Mouse (Mus musculus) heart, postnatal 0 days (tissue): Measurements from ENCODE around the gene Syt2. TPM values are rescaled to one million over a fixed set of nuclear protein-coding genes. Genes with fewer than 3 reads are reported as not detected.

Source experiments
- ATAC-seq: fragments of 200-750 bp; cut with Nextera tagmentation; 2 replicates; pipeline ENCODE4 v1.8.0; 2017; ENCODE audit warnings: low read depth, moderate number of reproducible peaks, moderate library complexity; ENCODE audit not compliant: insufficient read depth
- DNase-seq: peaks from one replicate; pipeline ENCODE4 v3.0.0-alpha.2; 2016; ENCODE audit warnings: low spot score
- H3K27ac ChIP-seq: fragments of 300-500 bp; sonication (generic); 2 replicates; pipeline ENCODE4 v1.5.1; 2014; ENCODE audit warnings: low read depth, mild to moderate bottlenecking
- H3K27me3 ChIP-seq: fragments of 300-500 bp; sonication (generic); 2 replicates; pipeline ENCODE4 v1.6.1; 2014; ENCODE audit warnings: low read length, mixed read lengths; ENCODE audit not compliant: control insufficient read depth, insufficient read depth
- H3K36me3 ChIP-seq: fragments of 300-500 bp; sonication (generic); replicated peaks from 2 replicates; pipeline ENCODE4 v1.6.1; 2014; ENCODE audit warnings: low read length, mixed read lengths; ENCODE audit not compliant: control insufficient read depth, insufficient read depth
- H3K4me1 ChIP-seq: fragments of 300-500 bp; sonication (generic); 2 replicates; pipeline ENCODE4 v1.6.1; 2014; ENCODE audit warnings: antibody characterized with exemption; ENCODE audit not compliant: control insufficient read depth, insufficient read depth
- H3K4me2 ChIP-seq: fragments of 300-500 bp; sonication (generic); 2 replicates; pipeline ENCODE4 v1.6.1; 2014; ENCODE audit warnings: low read depth, mild to moderate bottlenecking, low read length, moderate library complexity
- H3K4me3 ChIP-seq: fragments of 300-500 bp; sonication (generic); 2 replicates; pipeline ENCODE4 v1.5.1; 2014; ENCODE audit warnings: low read depth, low read length
- H3K9ac ChIP-seq: fragments of 300-500 bp; sonication (generic); replicated peaks from 2 replicates; pipeline ENCODE4 v1.6.1; 2014; ENCODE audit warnings: low read depth, low read length, mixed read lengths
- H3K9me3 ChIP-seq: fragments of 300-500 bp; sonication (generic); replicated peaks from 2 replicates; pipeline ENCODE4 v1.6.1; 2016; ENCODE audit warnings: low read length; ENCODE audit not compliant: control insufficient read depth
- CTCF ChIP-seq: IDR thresholded peaks from 2 replicates; pipeline ENCODE4 v1.5.1; 2016; ENCODE audit warnings: antibody characterized with exemption, control low read depth, low read depth
- EP300 ChIP-seq: IDR thresholded peaks from 2 replicates; pipeline ENCODE4 v1.6.1; 2016; ENCODE audit warnings: antibody characterized with exemption, low read depth
- WGBS: fragments of 180-500 bp; shearing (Covaris S2); extraction: QIAGEN DNeasy Blood & Tissue Kit; methylation state at CpG from one replicate; pipeline ENCODE4 v1.1.7; 2014; 5-methylcytosine and 5-hydroxymethylcytosine counted together
- polyA plus RNA-seq: library from polyadenylated mRNA; unstranded; fragments of >200 nt; fragmentation: Nextera tagmentation; extraction: Ambion mirVana; gene quantifications from 2 replicates; pipeline ENCODE4 v1.2.1, GENCODE M21; 2015
- total RNA-seq: library from RNA; depleted of rRNA; stranded (reverse); fragments of >200 nt; gene quantifications from 2 replicates; pipeline ENCODE4 v1.2.3, GENCODE M21; 2014; ENCODE audit warnings: low replicate concordance

Gene Syt2
- total and polyA plus RNA-seq, 2 experiments from 2014 or later = 0.03 to 0.53 TPM

DNA sequence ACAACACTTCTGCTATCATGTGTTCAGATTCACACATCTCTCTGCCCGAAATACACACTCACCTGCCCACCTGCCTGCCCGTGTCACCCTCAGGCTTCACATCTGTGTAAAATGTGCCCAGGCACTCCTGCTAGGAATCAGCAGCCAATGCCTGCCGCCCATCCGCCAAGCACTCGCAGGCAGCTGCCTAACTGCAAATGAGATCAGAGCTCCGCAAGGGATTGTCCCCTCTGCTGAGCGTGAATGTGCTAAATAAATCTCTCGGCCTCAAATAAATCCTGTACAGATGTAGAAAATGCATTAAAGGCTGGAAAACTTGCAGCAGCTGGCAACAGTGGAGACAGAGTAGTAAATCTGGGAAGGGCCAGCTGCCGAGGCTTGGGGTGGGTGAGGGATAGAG lies 36.0 kb downstream of the Syt2 start:
- no peak for ATAC-seq
- no peak overlapping the region for H3K4me3 ChIP-seq
- WGBS = 32% methylated on average over 9 of the region's 9 CpGs
- no peaks in the 10 kb centered on the region for H3K4me1 ChIP-seq
- no peak for TF ChIP-seq CTCF
- TF ChIP-seq EP300 = no peak
- H3K4me2 ChIP-seq = no peak overlapping the region
- H3K9ac ChIP-seq = no peak overlapping the region
- no peaks in the 10 kb centered on the region for H3K36me3 ChIP-seq
- H3K27ac ChIP-seq = no peak overlapping the region
- no peaks in the 10 kb centered on the region for H3K9me3 ChIP-seq
- no peak for DNase-seq
- H3K27me3 ChIP-seq = 0 out of 2 replicates have a peak, but pooled peaks cover 8% of the 10 kb centered on the region

DNA sequence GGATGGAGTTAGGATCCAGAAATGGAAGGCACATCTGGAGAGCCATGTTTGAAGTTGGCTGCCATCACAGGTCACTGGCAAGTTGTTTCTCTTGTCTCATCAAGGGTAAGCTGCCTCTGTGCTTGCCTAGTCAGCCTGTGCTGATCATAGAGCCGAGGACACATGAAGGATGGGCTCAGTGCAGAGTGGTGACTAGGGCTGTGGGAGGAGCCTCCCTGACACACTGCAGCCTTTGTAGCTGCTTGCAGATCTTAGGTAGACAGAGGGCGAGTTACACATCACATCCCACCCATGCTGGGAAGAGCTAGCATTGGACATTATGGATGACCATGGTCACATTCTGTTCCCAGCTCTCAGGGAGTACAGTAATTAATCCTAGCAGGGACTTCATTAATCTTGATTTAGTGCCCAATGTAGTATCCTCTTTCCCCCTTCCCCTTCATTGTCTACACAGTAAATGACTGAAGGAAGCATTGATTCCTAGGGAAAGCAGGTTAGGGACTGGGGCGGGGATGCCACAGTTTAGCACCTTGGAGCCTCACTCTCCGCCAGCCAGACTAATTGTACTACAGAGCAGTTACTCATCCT lies 40.5 kb downstream of the Syt2 start:
- Histone ChIP-seq H3K9me3 (no peaks in the 10 kb centered on the region; the same call in 1 of the 2 replicates), H3K4me1 (no peaks in the 10 kb centered on the region), H3K4me2 (no peak overlapping the region), H3K36me3 (no peaks in the 10 kb centered on the region), H3K4me3 (no peak overlapping the region), H3K27ac (no peak overlapping the region), H3K27me3 (0 out of 2 replicates have a peak, but pooled peaks cover 8% of the 10 kb centered on the region), H3K9ac (no peak overlapping the region)
- TF ChIP-seq CTCF (no peak), EP300 (no peak)
- no peak for DNase-seq
- WGBS = 45% methylated on average over 4 of the region's 4 CpGs
- no peak for ATAC-seq

GRCm38 (mm10) chr1:134696302-134696701 lies 49.8 kb downstream of the Syt2 start:
- Histone ChIP-seq H3K9ac (no peak overlapping the region), H3K36me3 (no peaks in the 10 kb centered on the region), H3K4me3 (no peak overlapping the region), H3K27ac (no peak overlapping the region), H3K9me3 (no peaks in the 10 kb centered on the region; the same call in 1 of the 2 replicates), H3K4me1 (no peaks in the 10 kb centered on the region), H3K27me3 (no peaks in the 10 kb centered on the region), H3K4me2 (no peak overlapping the region)
- DNase-seq (no peak), ATAC-seq (no peak)
- WGBS = 61% methylated on average over 2 of the region's 2 CpGs
- TF ChIP-seq CTCF (no peak), EP300 (no peak)

DNA sequence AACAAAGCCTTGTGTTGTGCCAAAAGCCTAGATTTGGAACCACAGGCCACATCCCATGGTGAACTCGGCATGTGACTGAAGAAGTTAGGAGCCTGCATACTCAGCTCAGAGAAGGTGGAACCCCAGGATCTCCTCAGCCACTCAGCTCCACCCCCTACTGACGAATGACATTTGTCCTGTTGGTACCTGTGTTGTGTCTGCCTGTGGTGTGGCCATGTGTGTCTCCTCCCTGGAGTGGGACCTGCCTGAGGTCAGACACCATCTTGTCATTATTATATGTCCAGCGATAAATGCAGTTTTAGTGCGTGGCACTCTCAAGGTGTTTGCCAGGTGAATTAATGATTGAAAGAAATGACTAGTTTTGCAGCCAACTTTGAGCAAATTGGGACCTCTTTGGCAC lies 50.6 kb downstream of the Syt2 start:
- WGBS = 81% methylated on average over 4 of the region's 4 CpGs
- H3K4me2 ChIP-seq = no peak overlapping the region
- H3K9ac ChIP-seq = no peak overlapping the region
- no peak overlapping the region for H3K4me3 ChIP-seq
- ATAC-seq = no peak
- no peaks in the 10 kb centered on the region for H3K9me3 ChIP-seq
- H3K36me3 ChIP-seq = no peaks in the 10 kb centered on the region
- no peak for DNase-seq
- no peak overlapping the region for H3K27ac ChIP-seq
- no peaks in the 10 kb centered on the region for H3K27me3 ChIP-seq
- TF ChIP-seq CTCF (no peak), EP300 (no peak)
- no peaks in the 10 kb centered on the region for H3K4me1 ChIP-seq

DNA sequence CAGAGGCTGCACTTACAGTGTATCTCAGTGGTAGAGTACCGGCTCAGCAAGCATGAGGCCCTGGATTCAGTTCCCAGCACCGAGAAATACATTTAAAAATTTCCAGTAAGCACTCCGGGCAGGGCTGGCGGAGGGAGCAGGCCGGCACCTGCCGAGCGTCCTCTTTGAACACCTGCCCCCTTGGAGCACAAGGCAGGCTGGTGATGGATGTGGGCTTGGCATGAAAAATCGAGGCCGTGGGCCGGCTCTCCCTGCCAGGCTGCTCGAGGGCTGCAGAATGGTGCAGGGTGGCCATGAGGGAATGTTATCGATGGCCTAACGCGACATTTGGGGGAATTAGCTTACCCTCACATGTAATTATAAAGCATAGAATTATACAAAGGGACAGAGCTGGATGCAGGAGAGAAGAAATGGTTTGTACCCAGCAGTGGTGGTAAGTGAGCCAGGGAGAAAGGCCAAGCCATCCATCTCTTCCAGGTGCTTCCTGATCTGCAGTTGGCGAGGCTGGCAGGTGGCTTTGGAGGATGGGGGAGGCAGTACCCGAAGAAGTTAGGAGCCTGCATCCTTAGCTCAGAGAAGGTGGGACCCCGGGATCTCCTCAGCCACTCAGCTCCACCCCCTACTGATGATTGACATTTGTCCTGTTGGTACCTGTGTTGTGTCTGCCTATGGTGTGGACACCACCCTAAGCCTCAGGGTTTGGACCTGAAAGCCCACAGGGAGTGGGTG lies 51.2 kb downstream of the Syt2 start:
- no peaks in the 10 kb centered on the region for H3K36me3 ChIP-seq
- 86% methylated on average over 17 of the region's 17 CpGs for WGBS
- no peaks in the 10 kb centered on the region for H3K27me3 ChIP-seq
- TF ChIP-seq EP300 (no peak), CTCF (no peak)
- no peak overlapping the region for H3K9ac ChIP-seq
- ATAC-seq (no peak), DNase-seq (no peak)
- H3K9me3 ChIP-seq = no peaks in the 10 kb centered on the region
- no peak overlapping the region for H3K27ac ChIP-seq
- H3K4me2 ChIP-seq = no peak overlapping the region
- no peak overlapping the region for H3K4me3 ChIP-seq
- no peaks in the 10 kb centered on the region for H3K4me1 ChIP-seq
